Mouse (Mus musculus) lung, embryonic 16.5 days (tissue): ENCODE data around the gene Dnajc11. TPM values are rescaled to one million over a fixed set of nuclear protein-coding genes. Genes with fewer than 3 reads are reported as not detected.
A peak's percentile ranks its signal among the peaks of the same experiment; 100 is the strongest.

ENCODE experiments used
- ATAC-seq: fragments of 200-750 bp; cut with Nextera tagmentation; 2 replicates; pipeline ENCODE4 v1.8.0; 2017; ENCODE audit warnings: low read depth, mild to moderate bottlenecking, moderate library complexity
- H3K27ac ChIP-seq: fragments of 300-500 bp; sonication (generic); 2 replicates; pipeline ENCODE4 v1.5.1; 2014; ENCODE audit warnings: mild to moderate bottlenecking, control low read depth, low read length
- H3K27me3 ChIP-seq: fragments of 300-500 bp; sonication (generic); 2 replicates; pipeline ENCODE4 v1.6.1; 2014; ENCODE audit warnings: low read depth, low read length, mixed read lengths; ENCODE audit not compliant: control insufficient read depth, insufficient read depth
- H3K36me3 ChIP-seq: fragments of 300-500 bp; sonication (generic); 2 replicates; pipeline ENCODE4 v1.6.1; 2014; ENCODE audit warnings: low read length; ENCODE audit not compliant: control insufficient read depth, insufficient read depth
- H3K4me1 ChIP-seq: fragments of 300-500 bp; sonication (generic); replicated peaks from 2 replicates; pipeline ENCODE4 v1.6.1; 2014; ENCODE audit warnings: low read length, mixed read lengths; ENCODE audit not compliant: control insufficient read depth, insufficient read depth
- H3K4me2 ChIP-seq: fragments of 300-500 bp; sonication (generic); 2 replicates; pipeline ENCODE4 v1.6.1; 2014; ENCODE audit warnings: low read depth, low read length, control low read depth
- H3K4me3 ChIP-seq: fragments of 300-500 bp; sonication (generic); 2 replicates; pipeline ENCODE4 v1.5.1; 2014; ENCODE audit warnings: mild to moderate bottlenecking, low read length, control low read depth
- H3K9ac ChIP-seq: fragments of 300-500 bp; sonication (generic); 2 replicates; pipeline ENCODE4 v1.6.1; 2014; ENCODE audit warnings: low read length, control low read depth
- H3K9me3 ChIP-seq: fragments of 300-500 bp; sonication (generic); 2 replicates; pipeline ENCODE4 v1.6.1; 2016; ENCODE audit warnings: low read length; ENCODE audit not compliant: control insufficient read depth
- WGBS: fragments of 180-500 bp; shearing (Covaris S2); extraction: QIAGEN DNeasy Blood & Tissue Kit; methylation state at CpG from one replicate; pipeline ENCODE4 v1.1.7; 2014; 5-methylcytosine and 5-hydroxymethylcytosine counted together
- polyA plus RNA-seq: library from polyadenylated mRNA; unstranded; fragments of >200 nt; fragmentation: Nextera tagmentation; extraction: Ambion mirVana; gene quantifications from 2 replicates; pipeline ENCODE4 v1.2.1, GENCODE M21; 2015

Dnajc11 gene
- polyA plus RNA-seq, 1 experiment from 2014 or later, result 57.1 TPM

DNA sequence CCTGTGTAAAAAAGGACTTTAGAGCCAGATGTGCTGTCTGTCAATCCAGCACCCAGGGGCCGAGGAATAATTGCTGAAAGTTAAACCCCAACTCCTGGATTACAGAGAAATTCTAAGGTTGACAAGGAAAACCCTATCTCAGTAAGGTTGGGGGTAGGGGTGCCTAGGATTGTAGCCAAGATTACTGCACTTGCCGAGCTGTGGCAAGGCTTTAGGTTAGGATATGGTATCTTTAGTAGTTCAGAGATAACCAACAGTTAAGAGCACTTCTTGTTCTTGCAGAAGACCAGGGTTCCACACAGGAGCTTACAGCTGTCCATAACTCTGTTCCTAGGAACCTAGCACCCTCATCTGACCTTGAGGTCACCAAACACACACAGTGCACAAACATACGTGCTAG lies 64.2 kb downstream of the Dnajc11 start:
- Histone ChIP-seq H3K36me3 (peaks cover under 1% of the 10 kb centered on the region; the same call in 1 of the 2 replicates), H3K4me2 (peak overlapping the region; percentile 68; the same call in 1 of the 2 replicates), H3K27me3 (no peaks in the 10 kb centered on the region), H3K4me1 (peaks cover 20% of the 10 kb centered on the region), H3K4me3 (no peak overlapping the region), H3K27ac (no peak overlapping the region), H3K9me3 (no peaks in the 10 kb centered on the region), H3K9ac (no peak overlapping the region)
- ATAC-seq, result no peak
- 70% methylated on average over 3 of the region's 3 CpGs for WGBS

DNA sequence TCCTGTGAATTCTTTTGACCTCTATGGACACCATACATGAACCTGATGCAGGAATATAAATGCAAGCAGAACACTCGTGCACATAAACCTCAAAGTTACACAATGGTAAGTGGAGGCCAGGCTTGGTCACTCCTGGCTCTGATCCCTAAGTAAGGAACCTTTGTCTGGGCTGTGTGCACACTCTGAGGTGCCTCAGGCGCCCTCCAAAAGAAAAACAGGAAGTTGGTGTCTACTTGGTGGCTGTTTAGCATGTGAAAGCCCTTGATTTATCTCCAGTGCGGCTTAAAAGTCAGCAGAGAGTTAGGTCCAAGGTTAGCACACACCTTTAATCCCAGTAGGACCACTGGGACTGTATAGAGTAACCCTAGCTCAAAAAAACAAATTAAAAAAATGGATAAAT lies 66.0 kb downstream of the Dnajc11 start:
- WGBS, result 47% methylated on average over 3 of the region's 3 CpGs
- Histone ChIP-seq H3K4me3 (no peak overlapping the region), H3K9ac (no peak overlapping the region), H3K27me3 (no peaks in the 10 kb centered on the region), H3K27ac (no peak overlapping the region), H3K36me3 (no peaks in the 10 kb centered on the region), H3K4me2 (no peak overlapping the region), H3K4me1 (peaks cover 5% of the 10 kb centered on the region; the same call in 1 of the 2 replicates), H3K9me3 (no peaks in the 10 kb centered on the region)
- ATAC-seq, result no peak

DNA sequence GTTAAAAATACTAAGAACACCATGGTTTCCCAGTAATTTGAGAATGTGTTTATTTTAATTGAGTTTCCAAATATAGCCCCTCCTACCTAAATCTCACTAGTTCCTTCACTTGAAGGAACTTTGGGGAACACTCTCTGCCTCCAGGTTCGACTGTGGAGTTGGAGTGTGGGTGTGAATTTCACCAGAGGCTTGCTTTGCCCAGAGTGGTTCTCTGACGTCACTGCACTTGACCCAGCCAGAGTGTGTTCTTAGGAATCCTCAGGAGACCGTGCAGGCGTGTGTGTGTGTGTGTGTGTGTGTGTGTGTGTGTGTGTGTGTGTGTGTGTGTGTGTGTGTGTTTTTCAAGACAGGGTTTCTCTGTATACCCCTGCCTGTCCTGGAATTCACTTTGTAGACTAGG lies 67.4 kb downstream of the Dnajc11 start:
- no peaks in the 10 kb centered on the region for H3K9me3 ChIP-seq
- WGBS, result 16% methylated on average over 4 of the region's 4 CpGs
- ATAC-seq, result no peak
- H3K4me1 ChIP-seq, result peaks cover 3% of the 10 kb centered on the region; the same call in 1 of the 2 replicates
- no peak overlapping the region; the same call in 1 of the 2 replicates for H3K27ac ChIP-seq
- H3K4me3 ChIP-seq, result no peak overlapping the region
- H3K27me3 ChIP-seq, result no peaks in the 10 kb centered on the region
- no peak overlapping the region for H3K4me2 ChIP-seq
- no peaks in the 10 kb centered on the region for H3K36me3 ChIP-seq
- no peak overlapping the region for H3K9ac ChIP-seq

DNA sequence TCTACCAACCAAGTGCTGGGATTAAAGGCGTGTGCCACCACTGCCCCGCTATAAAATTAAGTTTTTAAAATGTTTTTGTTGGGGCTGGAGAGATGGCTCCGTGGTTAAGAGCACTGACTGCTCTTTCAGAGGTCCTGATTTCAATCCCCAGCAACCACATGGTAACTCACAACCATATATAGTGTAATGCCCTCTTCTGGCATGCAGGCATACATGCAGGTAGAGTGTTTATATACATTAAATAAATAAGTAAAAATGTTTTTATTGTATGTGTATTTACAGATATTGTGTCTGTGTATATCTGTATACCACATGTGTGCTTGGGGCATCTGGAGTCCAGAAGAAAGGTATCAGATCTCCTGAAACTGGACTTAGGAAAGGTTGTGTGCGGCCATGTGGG lies 67.8 kb downstream of the Dnajc11 start:
- H3K27me3 ChIP-seq, result no peaks in the 10 kb centered on the region
- 67% methylated on average over 4 of the region's 4 CpGs for WGBS
- no peaks in the 10 kb centered on the region for H3K36me3 ChIP-seq
- peak overlapping the region; percentile 33; the same call in 1 of the 2 replicates for H3K27ac ChIP-seq
- H3K4me3 ChIP-seq, result no peak overlapping the region
- H3K4me2 ChIP-seq, result no peak overlapping the region
- no peak overlapping the region for H3K9ac ChIP-seq
- no peak for ATAC-seq
- no peaks in the 10 kb centered on the region for H3K9me3 ChIP-seq
- H3K4me1 ChIP-seq, result peaks cover 3% of the 10 kb centered on the region; the same call in 1 of the 2 replicates

DNA sequence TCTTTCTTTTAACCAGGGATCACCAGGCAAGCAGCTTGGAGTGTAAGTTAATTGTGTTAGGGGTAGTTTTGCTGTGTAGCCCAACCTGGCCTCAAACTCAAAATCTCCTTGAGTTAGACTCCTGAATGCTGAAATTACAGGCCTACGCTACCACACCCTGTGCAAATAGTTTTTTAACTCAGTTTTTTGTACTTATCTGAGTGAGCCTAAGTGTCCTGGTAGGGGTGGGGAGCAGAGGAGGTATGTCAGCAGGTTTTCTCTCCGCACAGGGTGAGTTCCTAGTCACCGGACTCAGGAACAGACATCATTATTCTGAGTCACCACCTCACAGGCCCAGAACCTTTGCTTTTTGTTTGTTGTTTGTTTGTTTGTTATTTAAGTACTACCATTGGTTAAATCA lies 68.6 kb downstream of the Dnajc11 start:
- H3K4me3 ChIP-seq, result no peak overlapping the region
- ATAC-seq, result no peak
- 72% methylated on average over 3 of the region's 3 CpGs for WGBS

DNA sequence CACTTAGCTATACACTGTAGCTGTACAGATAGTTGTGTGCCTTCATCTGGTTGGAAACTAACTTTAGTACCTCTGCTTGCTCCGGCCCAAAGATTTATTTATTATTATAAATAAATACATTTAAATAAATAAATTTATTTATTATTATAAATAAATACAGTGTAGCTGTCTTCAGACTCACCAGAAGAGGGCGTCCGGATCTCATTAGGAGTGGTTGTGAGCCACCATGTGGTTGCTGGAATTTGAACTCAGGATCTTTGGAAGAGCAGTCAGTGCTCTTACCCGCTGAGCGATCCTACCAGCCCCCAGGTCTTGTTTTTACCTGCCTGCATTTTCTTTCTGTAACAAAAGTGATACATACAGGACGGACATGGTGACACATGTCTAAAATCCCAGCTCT lies 72.6 kb downstream of the Dnajc11 start:
- Histone ChIP-seq H3K36me3 (no peaks in the 10 kb centered on the region), H3K27ac (no peak overlapping the region), H3K9me3 (no peaks in the 10 kb centered on the region), H3K9ac (no peak overlapping the region), H3K4me2 (no peak overlapping the region), H3K4me1 (peaks cover 24% of the 10 kb centered on the region), H3K4me3 (no peak overlapping the region), H3K27me3 (no peaks in the 10 kb centered on the region)
- ATAC-seq, result no peak
- WGBS, result 76% methylated on average over 6 of the region's 6 CpGs

More for the DNA sequence above, 68.6 kb downstream of the Dnajc11 start:
- H3K27ac ChIP-seq, result peak overlapping the region; percentile 33; the same call in 1 of the 2 replicates
- H3K4me1 ChIP-seq, result peaks cover 5% of the 10 kb centered on the region
- no peaks in the 10 kb centered on the region for H3K27me3 ChIP-seq
- no peaks in the 10 kb centered on the region for H3K9me3 ChIP-seq
- H3K9ac ChIP-seq, result no peak overlapping the region
- no peak overlapping the region for H3K4me2 ChIP-seq
- no peaks in the 10 kb centered on the region for H3K36me3 ChIP-seq

DNA sequence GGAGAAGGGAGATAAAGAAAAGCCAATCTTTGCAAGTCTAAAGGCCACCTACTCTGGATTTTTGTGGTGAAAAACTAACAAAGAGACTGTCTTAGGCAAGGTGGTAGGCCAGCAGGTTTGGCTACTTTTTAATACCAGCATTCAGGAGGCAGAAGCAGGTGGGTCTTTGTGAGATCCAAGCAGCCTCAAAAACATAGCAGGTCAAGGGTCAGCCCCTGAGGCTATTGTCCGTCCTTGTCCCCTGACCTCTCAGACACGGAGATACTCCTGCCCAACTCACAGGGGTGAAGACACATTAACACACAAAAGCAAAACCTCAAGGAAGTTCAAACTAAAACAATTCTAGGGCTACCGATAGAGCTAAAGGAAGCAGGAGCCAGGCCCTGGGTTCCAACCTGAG lies 73.3 kb downstream of the Dnajc11 start:
- no peak overlapping the region; the same call in 1 of the 2 replicates for H3K27ac ChIP-seq
- WGBS, result 41% methylated on average over 3 of the region's 3 CpGs

DNA sequence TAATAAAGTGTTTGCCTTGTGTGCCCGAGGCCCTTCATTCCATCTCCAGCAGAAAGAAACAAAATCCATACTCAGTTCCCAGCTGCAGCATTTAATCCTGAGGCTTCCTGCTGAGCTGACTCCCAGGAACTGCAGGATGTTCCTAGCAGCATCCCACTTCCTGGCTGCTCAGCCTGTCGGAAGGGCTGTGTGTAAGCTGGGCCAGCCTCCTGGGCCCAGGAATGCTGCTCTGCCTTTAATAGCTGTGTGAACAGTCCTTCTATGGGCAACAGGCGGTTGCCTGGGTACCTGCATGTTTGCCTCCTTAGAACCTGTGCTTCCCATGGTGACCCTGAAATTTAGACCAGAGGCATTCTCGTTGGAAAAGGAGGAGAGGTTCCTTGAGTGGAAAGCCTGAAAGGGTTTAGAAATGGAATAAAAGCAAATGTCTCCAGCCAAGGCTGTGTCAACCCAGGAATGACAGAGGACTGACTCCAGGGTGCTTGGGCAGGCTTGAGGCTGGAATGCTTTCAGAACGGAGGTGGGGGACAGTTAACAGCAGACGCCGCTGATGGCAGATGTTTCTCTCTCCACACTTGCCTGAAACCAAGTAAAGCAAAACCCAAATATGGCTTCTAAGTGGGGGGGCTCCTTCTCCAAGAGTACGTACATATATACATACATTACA lies 74.1 kb downstream of the Dnajc11 start:
- WGBS, result 6% methylated on average over 8 of the region's 8 CpGs
- H3K4me2 ChIP-seq, result peak overlapping the region; percentile 95
- H3K4me3 ChIP-seq, result peak overlapping the region; percentile 79
- peak overlapping the region; percentile 71 for H3K9ac ChIP-seq
- peaks cover 2% of the 10 kb centered on the region; the same call in 1 of the 2 replicates for H3K36me3 ChIP-seq
- H3K4me1 ChIP-seq, result peaks cover 36% of the 10 kb centered on the region
- peak overlapping the region; percentile 96 for H3K27ac ChIP-seq
- no peaks in the 10 kb centered on the region for H3K9me3 ChIP-seq
- no peak for ATAC-seq
- no peaks in the 10 kb centered on the region for H3K27me3 ChIP-seq

More for the DNA sequence above, 73.3 kb downstream of the Dnajc11 start:
- Histone ChIP-seq H3K9me3 (no peaks in the 10 kb centered on the region), H3K36me3 (no peaks in the 10 kb centered on the region), H3K4me3 (no peak overlapping the region), H3K9ac (no peak overlapping the region), H3K27me3 (no peaks in the 10 kb centered on the region), H3K4me2 (no peak overlapping the region), H3K4me1 (peaks cover 30% of the 10 kb centered on the region)
- no peak for ATAC-seq

DNA sequence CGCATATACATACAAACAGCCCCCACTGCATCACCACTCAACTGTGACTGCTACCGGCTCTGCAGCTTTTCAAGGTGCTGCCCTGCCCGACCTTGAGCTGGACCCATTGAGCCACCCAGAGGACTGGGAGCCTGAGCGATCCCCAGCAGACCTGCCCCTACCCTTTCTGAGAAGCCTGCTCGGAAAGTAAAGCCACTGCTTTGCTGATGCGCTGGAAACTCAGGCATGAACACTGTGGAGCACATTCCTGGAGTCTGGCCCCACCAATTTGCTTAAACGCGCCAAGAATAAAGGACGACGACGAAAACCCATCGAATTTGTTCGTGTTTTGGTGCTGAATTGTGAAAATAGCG lies 74.6 kb downstream of the Dnajc11 start:
- WGBS, result under 1% methylated on average over 14 of the region's 14 CpGs
- Histone ChIP-seq H3K4me1 (peaks cover 36% of the 10 kb centered on the region), H3K9ac (peak overlapping the region; percentile 71), H3K36me3 (peaks cover 2% of the 10 kb centered on the region; the same call in 1 of the 2 replicates), H3K27me3 (no peaks in the 10 kb centered on the region), H3K4me3 (peak overlapping the region; percentile 79), H3K9me3 (no peaks in the 10 kb centered on the region), H3K27ac (peak overlapping the region; percentile 96), H3K4me2 (peak overlapping the region; percentile 95)
- ATAC-seq, result peak; percentile 3; the same call in 1 of the 2 replicates
